Mouse (Mus musculus) Patski (cell line): ENCODE data around the gene Vmn2r54. TPM values are rescaled to one million over a fixed set of nuclear protein-coding genes. Genes with fewer than 3 reads are reported as not detected.
"Not testable (repeated sequence)": the region's sequence is repeated elsewhere in the genome, so short reads cannot be mapped to it uniquely, and the experiment has no call there.

Experiments used
- ATAC-seq: fragments of 100-300 bp; one replicate; pipeline ENCODE4 v1.8.0; 2021
- CTCF ChIA-PET: fragments of 350-600 bp; sonication (Branson Sonifier 250); formaldehyde crosslinking; loops from one replicate; lab custom pipeline; 2022; ENCODE audit warnings: inconsistent platforms; lab: Charles Lee
- POLR2A ChIA-PET: fragments of 350-600 bp; sonication (Branson Sonifier 250); formaldehyde crosslinking; loops from one replicate; lab custom pipeline; 2022; ENCODE audit warnings: antibody characterized with exemption, inconsistent platforms; lab: Charles Lee
- DNase-seq: peaks from one replicate; pipeline ENCODE4 v3.0.0-alpha.2; 2011; ENCODE audit warnings: low read depth, low spot score
- H3K27me3 ChIP-seq: fragments of 371-371 bp; one replicate; pipeline ENCODE4 v1.5.1; 2021
- CTCF ChIP-seq: fragments of 100-300 bp; IDR thresholded peaks from one replicate; pipeline ENCODE4 v1.5.1; 2021
- in situ Hi-C: fragments of 300-500 bp; cut with MboI; formaldehyde crosslinking; loops from 3 replicates; pipeline ENCODE4 v1.11.1; 2018; ENCODE audit warnings: low pct_unique_long_range_greater_than_20kb, mixed read lengths
- polyA plus RNA-seq: library from polyadenylated mRNA; unstranded; gene quantifications from one replicate; pipeline ENCODE4 v1.2.3, GENCODE M21; 2021

The Vmn2r54 gene
- not detected for polyA plus RNA-seq

DNA sequence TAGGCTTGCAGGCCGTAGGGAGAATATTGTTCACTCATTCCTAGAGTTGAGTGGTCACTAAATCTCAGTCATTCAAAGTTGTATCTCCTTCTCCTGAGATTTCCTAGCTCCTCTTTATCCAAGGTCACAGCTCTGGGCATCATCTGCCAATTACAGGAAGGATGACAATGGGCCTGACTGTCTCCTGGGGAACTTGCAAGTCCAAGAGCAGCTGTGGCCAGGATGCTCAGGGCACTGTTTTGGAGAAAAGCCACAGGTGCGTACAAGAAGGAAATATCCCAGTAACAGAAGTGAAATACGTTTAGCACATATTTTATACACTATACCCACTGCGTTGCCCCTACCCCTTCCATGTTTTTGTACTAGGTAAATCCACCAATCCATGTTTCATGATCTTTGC is at the start of gene Vmn2r54:
TSS of gene Vmn2r54 (minus strand) at position 101 of the 400 bp plus-strand sequence.
- POLR2A ChIA-PET, H3K27me3 ChIP-seq, DNase-seq, CTCF ChIA-PET, in situ Hi-C loops, ATAC-seq: not testable (repeated sequence)

DNA sequence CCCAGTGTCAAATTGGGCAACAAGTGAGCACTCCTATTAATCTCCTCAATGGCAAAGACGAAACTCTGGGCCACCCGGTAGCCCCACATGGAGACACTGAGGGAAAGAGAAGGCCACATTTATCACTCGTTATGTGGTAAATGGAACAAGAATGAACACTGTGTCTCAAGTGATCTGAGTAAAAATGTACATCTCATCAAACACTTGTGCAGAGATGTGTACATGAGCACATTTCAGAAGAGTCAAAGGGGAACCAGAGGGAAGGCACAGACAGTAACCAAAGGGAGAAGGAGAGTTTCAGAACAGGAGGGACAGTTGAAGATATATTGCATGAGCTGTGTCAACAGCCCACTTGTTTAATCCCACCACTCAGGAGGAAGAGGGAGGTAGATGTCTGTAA is 44.8 kb upstream of the Vmn2r54 start, which contains the start of gene Vmn2r55:
TSS of gene Vmn2r55 (minus strand) at position 101 of the 400 bp plus-strand sequence.
- POLR2A ChIA-PET, DNase-seq, in situ Hi-C loops, CTCF ChIA-PET, ATAC-seq, H3K27me3 ChIP-seq: not testable (repeated sequence)

DNA sequence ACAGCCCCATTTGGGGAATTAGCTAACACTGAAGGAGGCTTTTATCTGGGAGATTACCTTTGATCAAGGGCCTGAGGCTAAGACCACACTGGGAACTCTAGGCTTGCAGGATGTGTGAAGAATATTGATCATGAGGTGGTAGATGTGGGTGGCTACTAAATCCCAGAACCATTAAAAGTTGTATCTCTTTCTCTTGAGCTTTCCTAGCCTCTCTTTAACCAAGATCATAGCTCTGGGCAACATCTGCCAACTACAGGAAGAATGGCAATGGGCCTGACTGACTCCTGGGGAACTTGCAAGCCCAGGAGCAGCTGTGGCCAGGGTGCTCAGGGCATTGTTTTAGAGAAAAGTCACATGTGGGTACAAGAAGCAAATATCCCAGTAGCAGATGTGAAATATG is 31.4 kb downstream of the Vmn2r54 start, which contains the start of gene Vmn2r53:
TSS of gene Vmn2r53 (minus strand) at position 101 of the 400 bp plus-strand sequence.
- TF ChIP-seq CTCF: no peak
- ChIA-PET POLR2A (no interaction called here), CTCF (no interaction called here)
- DNase-seq (no peak), ATAC-seq (no peak)
- in situ Hi-C loops: no loop called here
- H3K27me3 ChIP-seq: no peaks in the 10 kb centered on the region

Other genes with a start within 250 kb of the Vmn2r54 start
- gene Zfp551, start 217.6 kb downstream of the Vmn2r54 start, polyA plus RNA-seq: 2.6 TPM
- gene Zfp606, start 162.0 kb downstream of the Vmn2r54 start, polyA plus RNA-seq: 10.3 TPM
- 0.06 TPM for gene 2900092C05Rik, start 127.8 kb downstream of the Vmn2r54 start, polyA plus RNA-seq
- under 0.01 TPM for gene Vmn2r53, start 31.5 kb downstream of the Vmn2r54 start, polyA plus RNA-seq
- not detected for gene Vmn2r55, start 44.7 kb upstream of the Vmn2r54 start, polyA plus RNA-seq
- not detected for gene Vmn2r56, start 94.7 kb upstream of the Vmn2r54 start, polyA plus RNA-seq
- gene Zscan18, start 163.3 kb upstream of the Vmn2r54 start, polyA plus RNA-seq: 1.0 TPM
- 6.1 TPM for gene Zfp329, start 178.5 kb upstream of the Vmn2r54 start, polyA plus RNA-seq
- 8.1 TPM for gene Zfp110, start 194.4 kb upstream of the Vmn2r54 start, polyA plus RNA-seq
- gene Zfp128, start 240.9 kb upstream of the Vmn2r54 start, polyA plus RNA-seq: 6.0 TPM